Mouse (Mus musculus): Measurements from ENCODE around the gene Eppin.
"Not testable (repeated sequence)": the region's sequence is repeated elsewhere in the genome, so short reads cannot be mapped to it uniquely, and the experiment has no call there.

DNA sequence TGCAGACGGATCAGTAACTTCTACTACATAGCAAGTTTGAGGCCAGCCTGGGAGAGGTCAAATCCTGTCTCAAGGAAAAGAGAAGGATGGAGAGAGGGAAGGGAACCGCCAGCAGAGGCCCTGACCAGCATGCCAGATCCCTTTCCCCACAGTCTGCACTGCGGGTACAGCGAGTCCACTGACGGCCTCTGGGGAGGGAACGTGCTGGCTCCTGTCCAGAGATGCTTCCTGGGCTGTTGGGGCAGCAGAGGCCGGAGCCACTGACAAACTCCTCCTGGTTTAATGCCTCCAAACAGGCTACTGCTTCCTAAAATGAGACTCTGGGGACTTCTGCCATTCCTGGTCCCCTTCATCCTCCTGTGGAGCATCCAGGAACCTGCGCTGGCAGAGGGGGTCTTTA lies 20.1 kb upstream of the Eppin start, which contains the start of the genes Wfdc6b and Wfdc8:
- TF ChIP-seq POLR2A (IDR thresholded peaks at IDR 0.05; ENCODE audit: insufficient read depth, low read depth, low read length); CTCF (IDR thresholded peaks at IDR 0.05); EP300 (IDR thresholded peaks at IDR 0.05; ENCODE audit: insufficient read depth, low read depth, low read length): not testable (repeated sequence)
